Mouse (Mus musculus) lung, postnatal 0 days (tissue): Measurements from ENCODE around the gene Rfc5.
A peak's percentile ranks its signal among the peaks of the same experiment; 100 is the strongest.

ENCODE experiments used
- CTCF ChIP-seq: IDR thresholded peaks from 2 replicates; pipeline ENCODE4 v1.5.1; 2016; ENCODE audit warnings: antibody characterized with exemption, mild to moderate bottlenecking
- EP300 ChIP-seq: IDR thresholded peaks from 2 replicates; pipeline ENCODE4 v1.6.1; 2016; ENCODE audit warnings: antibody characterized with exemption, mild to moderate bottlenecking, control low read depth

GRCm38 (mm10) chr5:117388296-117388751, 523 bp downstream of the Rfc5 start:
- TF ChIP-seq CTCF (peak; percentile 63), EP300 (no peak)
